Mouse (Mus musculus): ENCODE results near the gene Daam1. TPM values are rescaled to one million over a fixed set of nuclear protein-coding genes. Genes with fewer than 3 reads are reported as not detected.
A peak's percentile ranks its signal among the peaks of the same experiment; 100 is the strongest.
"Not testable (repeated sequence)": the region's sequence is repeated elsewhere in the genome, so short reads cannot be mapped to it uniquely, and the experiment has no call there.

The Daam1 gene
- polyA plus RNA-seq, 1 experiment from 2014 or later, result 19.7 TPM

DNA sequence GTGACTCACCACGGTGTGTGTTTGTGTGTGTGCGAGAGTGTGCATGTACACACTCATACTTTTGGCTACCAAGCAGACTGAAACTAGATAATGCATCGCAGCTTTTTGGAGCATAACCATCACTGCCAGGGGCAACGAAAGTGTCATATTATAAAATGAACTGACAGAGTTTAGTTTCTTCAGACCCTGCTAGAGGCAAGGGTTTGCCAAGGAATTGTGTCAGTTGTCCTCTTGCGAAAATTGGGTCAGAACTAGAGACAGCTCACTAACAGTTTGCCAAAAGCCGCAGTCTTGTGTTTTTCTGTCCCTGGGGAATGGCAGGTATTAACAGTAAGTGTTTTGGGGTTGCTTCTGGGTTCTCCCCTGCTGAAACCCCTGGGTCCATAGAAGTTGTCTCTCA, 5.9 kb downstream of the Daam1 start:
- WGBS, result 93% methylated on average over 6 of the region's 6 CpGs
- Histone ChIP-seq H3K27ac (replicated peaks) (no peak overlapping the region), H3K4me3 (no peak overlapping the region), H3K9ac (no peak overlapping the region), H3K36me3 (no peaks in the 10 kb centered on the region), H3K4me1 (replicated peaks) (peaks cover 92% of the 10 kb centered on the region), H3K4me2 (no peak overlapping the region), H3K27me3 (no peaks in the 10 kb centered on the region), H3K9me3 (no peaks in the 10 kb centered on the region)
- ATAC-seq (ENCODE audit: low read depth), result no peak

DNA sequence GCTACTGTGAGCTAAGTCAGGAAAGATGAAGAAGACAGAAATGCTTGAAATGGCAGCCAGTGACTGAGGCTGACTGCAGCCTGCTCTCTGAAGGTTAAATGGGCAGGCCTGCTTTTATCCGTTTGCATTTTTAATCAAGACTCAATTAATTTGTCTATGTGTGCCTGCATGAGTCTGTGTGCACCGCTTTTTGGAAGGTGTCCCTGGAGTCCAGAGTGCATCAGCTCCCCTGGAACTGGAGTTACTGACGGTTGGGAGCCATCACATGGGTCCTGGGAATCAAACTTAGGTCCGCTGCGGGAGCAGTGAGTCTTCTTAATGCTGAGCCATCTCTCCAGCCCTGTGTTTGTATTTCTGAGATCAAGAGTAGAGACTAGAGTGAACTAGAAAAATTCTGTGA, 6.7 kb downstream of the Daam1 start:
- Histone ChIP-seq H3K36me3 (no peaks in the 10 kb centered on the region), H3K9ac (no peak overlapping the region), H3K4me2 (no peak overlapping the region), H3K27ac (replicated peaks) (no peak overlapping the region), H3K27me3 (no peaks in the 10 kb centered on the region), H3K4me1 (replicated peaks) (peaks cover 95% of the 10 kb centered on the region), H3K4me3 (no peak overlapping the region), H3K9me3 (no peaks in the 10 kb centered on the region)
- no peak for ATAC-seq (ENCODE audit: low read depth)
- 70% methylated on average over 5 of the region's 5 CpGs for WGBS

DNA sequence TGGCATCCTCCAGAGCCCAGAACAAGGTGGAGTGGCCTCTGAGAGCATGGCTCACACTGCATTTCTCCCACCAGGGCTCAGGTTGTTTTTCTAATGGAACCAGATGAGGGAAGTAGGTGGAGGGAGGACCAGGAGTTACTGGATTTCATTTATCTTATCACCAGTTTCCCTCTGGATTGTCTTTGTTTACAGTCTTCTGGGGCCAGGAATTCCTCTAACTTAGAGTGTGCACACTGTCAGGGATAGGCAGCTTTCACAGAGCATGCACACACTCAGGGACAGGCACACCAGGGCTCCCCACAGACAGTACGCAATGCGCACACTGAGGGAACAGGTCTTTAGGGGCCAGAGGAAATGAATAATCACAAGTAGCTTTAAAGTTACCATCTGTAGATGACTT, 7.4 kb downstream of the Daam1 start:
- WGBS, result 75% methylated on average over 2 of the region's 2 CpGs
- Histone ChIP-seq H3K36me3 (no peaks in the 10 kb centered on the region), H3K4me3 (no peak overlapping the region), H3K9me3 (no peaks in the 10 kb centered on the region), H3K27me3 (no peaks in the 10 kb centered on the region), H3K27ac (replicated peaks) (no peak overlapping the region), H3K4me1 (replicated peaks) (peaks cover 94% of the 10 kb centered on the region), H3K4me2 (no peak overlapping the region), H3K9ac (no peak overlapping the region)
- no peak for ATAC-seq (ENCODE audit: low read depth)

GRCm38 (mm10) chr12:71839653-71840052, 8.8 kb downstream of the Daam1 start:
- no peaks in the 10 kb centered on the region for H3K9me3 ChIP-seq
- peaks cover 82% of the 10 kb centered on the region for H3K4me1 ChIP-seq (replicated peaks)
- H3K27me3 ChIP-seq, result no peaks in the 10 kb centered on the region
- no peak overlapping the region for H3K4me3 ChIP-seq
- H3K4me2 ChIP-seq, result no peak overlapping the region
- no peak overlapping the region for H3K27ac ChIP-seq (replicated peaks)
- H3K9ac ChIP-seq, result no peak overlapping the region
- 77% methylated on average over 3 of the region's 3 CpGs for WGBS
- no peaks in the 10 kb centered on the region for H3K36me3 ChIP-seq
- ATAC-seq (ENCODE audit: low read depth), result no peak

DNA sequence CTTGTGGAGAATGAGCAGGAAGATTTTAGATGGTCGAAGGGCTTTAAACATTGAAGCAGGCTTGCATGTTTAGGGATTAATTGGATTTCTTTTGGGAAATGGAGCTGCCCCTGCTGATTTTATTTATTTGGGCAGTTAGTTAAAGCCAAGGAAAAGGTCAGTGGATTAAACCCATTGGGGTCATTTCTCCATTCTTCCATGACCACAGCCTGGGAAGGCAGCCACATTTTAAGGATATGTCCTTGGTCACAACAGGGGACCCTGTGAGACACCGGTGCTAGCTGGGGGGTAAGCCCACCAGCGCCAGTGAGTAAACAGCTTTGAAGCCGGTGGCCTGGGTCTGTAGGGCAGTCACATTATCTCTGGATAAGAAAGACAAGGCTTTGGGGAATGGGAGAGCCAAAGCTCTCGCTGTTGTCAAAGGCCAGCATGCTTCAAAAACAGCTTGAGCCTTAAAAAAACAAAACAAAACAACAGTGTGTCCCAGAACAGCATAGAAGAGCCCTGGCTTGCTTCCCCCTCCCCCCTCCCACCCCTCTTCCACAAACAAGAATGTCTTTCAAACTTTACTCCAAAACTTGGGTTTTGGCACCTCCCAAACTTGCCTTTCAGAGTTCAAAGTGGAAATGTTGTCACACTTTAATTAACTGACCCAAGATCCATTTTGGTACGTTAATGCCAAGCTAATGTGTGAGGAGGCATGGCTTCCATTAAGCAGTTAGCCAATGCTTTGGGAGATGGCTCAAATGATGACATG, 9.7 kb downstream of the Daam1 start:
- H3K27me3 ChIP-seq, result no peaks in the 10 kb centered on the region
- no peak overlapping the region for H3K4me2 ChIP-seq
- H3K4me1 ChIP-seq (replicated peaks), result peaks cover 73% of the 10 kb centered on the region
- no peak overlapping the region for H3K9ac ChIP-seq
- no peaks in the 10 kb centered on the region for H3K36me3 ChIP-seq
- H3K9me3 ChIP-seq, result no peaks in the 10 kb centered on the region
- no peak for ATAC-seq (ENCODE audit: low read depth)
- 42% methylated on average over 6 of the region's 6 CpGs for WGBS
- no peak overlapping the region for H3K27ac ChIP-seq (replicated peaks)
- H3K4me3 ChIP-seq, result no peak overlapping the region

DNA sequence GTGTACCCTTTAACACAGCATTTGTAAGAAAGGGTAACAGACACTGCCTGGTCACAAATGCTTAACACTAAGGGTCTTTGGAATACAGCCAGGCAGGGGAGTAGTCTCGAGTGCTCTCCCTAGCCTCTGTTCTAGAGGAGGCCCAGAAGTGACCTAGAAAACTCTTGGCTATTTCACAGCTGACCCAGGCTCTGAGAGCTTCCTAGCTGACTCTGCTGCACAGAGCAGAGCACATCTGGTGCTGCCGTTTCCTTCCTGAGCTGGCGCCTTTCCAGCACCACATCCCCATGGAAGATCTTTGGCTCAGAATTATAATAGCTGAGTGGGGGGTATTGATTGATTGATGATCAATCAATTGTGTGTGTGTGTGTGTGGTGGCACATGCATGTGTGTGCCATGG, 11.1 kb downstream of the Daam1 start:
- no peak overlapping the region for H3K4me2 ChIP-seq
- no peaks in the 10 kb centered on the region for H3K9me3 ChIP-seq
- WGBS, result 29% methylated on average over 3 of the region's 3 CpGs
- H3K27me3 ChIP-seq, result no peaks in the 10 kb centered on the region
- no peak overlapping the region for H3K9ac ChIP-seq
- H3K4me3 ChIP-seq, result no peak overlapping the region
- H3K36me3 ChIP-seq, result no peaks in the 10 kb centered on the region
- ATAC-seq (ENCODE audit: low read depth), result peak; percentile 29; the same call in 1 of the 2 replicates
- peak overlapping the region; percentile 9; the same call in 1 of the 2 replicates for H3K27ac ChIP-seq (replicated peaks)
- H3K4me1 ChIP-seq (replicated peaks), result peaks cover 62% of the 10 kb centered on the region

- no peaks in the 10 kb centered on the region for H3K9me3 ChIP-seq
These were observed 11.7 kb downstream of the Daam1 start for GRCm38 (mm10) chr12:71842588-71842987.

DNA sequence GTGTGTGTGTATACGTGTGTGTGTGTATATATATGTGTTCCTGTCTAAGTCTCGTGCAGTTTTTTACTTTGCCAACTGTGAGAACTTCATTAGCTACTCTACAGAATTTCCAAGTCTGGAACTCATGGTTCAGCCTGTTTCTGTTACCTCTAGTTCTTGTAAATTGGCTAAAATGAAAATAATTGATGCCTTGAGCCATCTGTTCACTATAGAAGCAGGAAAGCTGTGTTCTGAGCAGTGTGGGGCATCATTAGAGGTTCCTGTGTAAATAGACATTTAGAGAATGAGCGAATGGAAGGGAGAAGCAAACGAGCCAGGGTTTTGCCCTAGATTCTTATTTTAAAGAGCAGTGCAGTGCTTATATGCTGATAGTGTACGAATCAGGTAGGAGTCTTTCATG, 14.6 kb downstream of the Daam1 start:
- peaks cover 39% of the 10 kb centered on the region for H3K4me1 ChIP-seq (replicated peaks)
- H3K27me3 ChIP-seq, result no peaks in the 10 kb centered on the region
- H3K36me3 ChIP-seq, result no peaks in the 10 kb centered on the region
- no peak for ATAC-seq (ENCODE audit: low read depth)
- no peak overlapping the region for H3K4me2 ChIP-seq
- H3K9ac ChIP-seq, result no peak overlapping the region
- no peak overlapping the region for H3K4me3 ChIP-seq
- 84% methylated on average over 5 of the region's 5 CpGs for WGBS
- H3K27ac ChIP-seq (replicated peaks), result no peak overlapping the region
- no peaks in the 10 kb centered on the region for H3K9me3 ChIP-seq

More at GRCm38 (mm10) chr12:71842588-71842987, 11.7 kb downstream of the Daam1 start:
- Histone ChIP-seq H3K27me3 (no peaks in the 10 kb centered on the region), H3K27ac (replicated peaks) (no peak overlapping the region), H3K4me1 (replicated peaks) (peaks cover 59% of the 10 kb centered on the region), H3K4me3 (no peak overlapping the region), H3K9ac (no peak overlapping the region), H3K36me3 (no peaks in the 10 kb centered on the region), H3K4me2 (no peak overlapping the region)
- WGBS, result 75% methylated on average over 2 of the region's 2 CpGs
- no peak for ATAC-seq (ENCODE audit: low read depth)

DNA sequence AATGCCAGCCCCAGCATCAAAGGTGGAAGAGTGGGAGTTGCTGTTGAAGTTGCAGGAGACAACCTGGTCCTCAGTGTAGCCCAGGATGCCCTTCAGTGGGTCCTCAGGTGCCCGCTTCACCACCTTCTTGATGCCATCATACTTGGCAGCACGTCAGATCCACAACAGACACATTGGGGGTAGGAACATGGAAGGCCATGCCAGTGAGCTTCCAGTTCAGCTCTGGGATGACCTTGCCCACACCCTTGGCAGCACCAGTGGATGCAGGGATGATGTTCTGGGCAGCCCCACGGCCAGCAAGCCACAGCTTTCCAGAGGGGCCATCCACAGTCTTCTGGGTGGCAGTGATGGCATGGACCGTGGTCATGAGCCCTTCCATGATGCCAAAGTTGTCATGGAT, 15.5 kb downstream of the Daam1 start:
- H3K36me3 ChIP-seq; H3K9me3 ChIP-seq; H3K9ac ChIP-seq; H3K4me2 ChIP-seq; H3K27ac ChIP-seq (replicated peaks); H3K27me3 ChIP-seq; H3K4me3 ChIP-seq; ATAC-seq (ENCODE audit: low read depth): not testable (repeated sequence)
- H3K4me1 ChIP-seq (replicated peaks), result peaks cover 30% of the 10 kb centered on the region
- 94% methylated on average over 4 of the region's 4 CpGs for WGBS

DNA sequence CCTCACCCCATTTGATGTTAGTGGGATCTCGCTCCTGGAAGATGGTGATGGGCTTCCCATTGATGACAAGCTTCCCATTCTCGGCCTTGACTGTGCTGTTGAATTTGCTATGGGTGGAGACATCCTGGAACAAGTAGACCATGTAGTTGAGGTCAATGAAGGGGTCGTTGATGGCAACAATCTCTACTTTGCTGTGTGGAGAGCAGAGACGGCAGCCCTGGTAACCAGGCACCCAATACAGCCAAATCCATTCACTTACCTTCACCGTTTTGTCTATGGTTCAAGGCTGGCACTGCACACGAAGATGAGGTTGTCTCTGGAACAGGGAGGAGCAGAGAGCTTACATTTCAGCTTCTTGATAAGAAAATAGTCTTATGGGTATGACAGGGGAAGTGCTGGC, 16.1 kb downstream of the Daam1 start:
- peaks cover 24% of the 10 kb centered on the region for H3K4me1 ChIP-seq (replicated peaks)
- H3K4me2 ChIP-seq; H3K9me3 ChIP-seq; H3K36me3 ChIP-seq; H3K27ac ChIP-seq (replicated peaks); H3K9ac ChIP-seq; ATAC-seq (ENCODE audit: low read depth); H3K27me3 ChIP-seq; H3K4me3 ChIP-seq: not testable (repeated sequence)
- WGBS, result 91% methylated on average over 6 of the region's 6 CpGs

DNA sequence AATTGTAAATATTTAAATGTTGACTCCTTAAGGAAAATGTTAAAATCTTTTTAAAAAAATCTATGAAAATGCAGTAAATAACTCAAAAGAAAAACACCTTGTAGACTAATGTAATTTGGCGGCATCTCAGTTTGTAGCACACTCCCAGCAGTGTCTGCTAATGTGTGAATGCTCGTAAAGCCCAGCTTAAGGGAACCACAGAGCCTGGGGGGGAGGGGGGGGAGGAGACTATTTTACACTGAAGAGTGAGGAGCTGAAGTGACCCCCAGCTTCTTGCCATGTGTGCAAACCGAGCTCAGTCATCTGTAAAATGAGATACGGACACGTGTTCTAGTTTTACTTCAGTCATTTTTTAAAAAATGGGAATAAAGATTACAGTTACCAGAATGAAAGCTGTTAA, 16.7 kb downstream of the Daam1 start:
- H3K4me2 ChIP-seq, result no peak overlapping the region
- no peak overlapping the region for H3K9ac ChIP-seq
- peaks cover 20% of the 10 kb centered on the region for H3K4me1 ChIP-seq (replicated peaks)
- H3K36me3 ChIP-seq, result no peaks in the 10 kb centered on the region
- H3K27ac ChIP-seq (replicated peaks), result no peak overlapping the region
- H3K9me3 ChIP-seq, result no peaks in the 10 kb centered on the region
- ATAC-seq (ENCODE audit: low read depth), result no peak
- no peak overlapping the region for H3K4me3 ChIP-seq
- WGBS, result 64% methylated on average over 5 of the region's 5 CpGs
- no peaks in the 10 kb centered on the region for H3K27me3 ChIP-seq

DNA sequence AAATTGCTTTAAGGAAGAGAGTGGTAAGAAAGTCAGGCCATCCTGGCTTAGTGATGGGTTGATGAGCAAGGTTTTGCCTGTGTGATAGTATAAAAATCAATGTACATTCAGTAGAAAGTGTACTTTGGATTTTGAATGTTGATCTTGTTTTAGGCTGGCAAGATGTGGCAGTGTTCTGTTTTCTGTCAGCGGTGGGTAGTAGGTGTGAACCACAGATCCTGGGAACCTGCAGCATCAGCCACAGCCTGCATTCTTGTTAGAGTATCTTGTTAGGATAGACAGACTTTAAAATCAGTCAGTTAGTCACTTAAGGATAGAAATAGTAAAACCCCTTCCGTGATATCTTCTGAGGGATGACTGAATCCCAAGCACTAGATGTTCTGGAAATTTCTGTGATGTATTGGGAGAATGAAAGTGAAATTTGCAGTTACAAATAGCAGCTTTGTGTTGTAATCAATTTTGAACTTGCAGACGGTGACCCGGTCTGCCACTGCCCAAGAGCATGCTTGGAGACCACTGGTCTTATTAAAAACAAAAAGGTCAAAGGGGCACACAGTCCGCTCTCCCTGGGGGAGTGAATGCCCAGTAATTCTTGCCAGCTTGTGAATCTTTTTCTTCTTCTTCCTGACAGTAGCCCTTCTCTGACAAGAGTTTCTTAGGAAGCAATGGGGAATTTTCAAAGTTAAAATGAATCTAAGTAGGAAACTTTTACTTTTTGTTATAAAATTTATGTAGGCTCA, 17.3 kb downstream of the Daam1 start:
- H3K4me2 ChIP-seq, result no peak overlapping the region
- 70% methylated on average over 5 of the region's 5 CpGs for WGBS
- H3K9me3 ChIP-seq, result no peaks in the 10 kb centered on the region
- H3K27ac ChIP-seq (replicated peaks), result no peak overlapping the region
- no peak for ATAC-seq (ENCODE audit: low read depth)
- H3K27me3 ChIP-seq, result no peaks in the 10 kb centered on the region
- H3K36me3 ChIP-seq, result no peaks in the 10 kb centered on the region
- H3K4me3 ChIP-seq, result no peak overlapping the region
- H3K9ac ChIP-seq, result no peak overlapping the region
- H3K4me1 ChIP-seq (replicated peaks), result peaks cover 20% of the 10 kb centered on the region
